Mouse (Mus musculus) bone marrow macrophage, adult 2 months (primary cell): Measurements from ENCODE around the gene Olfr517.

ENCODE experiments used
- CTCF ChIP-seq: IDR thresholded peaks from 2 replicates; pipeline ENCODE4 v1.5.1; 2012; ENCODE audit warnings: low read depth, mild to moderate bottlenecking, low read length, moderate library complexity
- POLR2A ChIP-seq: IDR thresholded peaks from 2 replicates; pipeline ENCODE4 v1.6.1; 2012; ENCODE audit warnings: mild to moderate bottlenecking, low read depth, low read length, borderline replicate concordance

DNA sequence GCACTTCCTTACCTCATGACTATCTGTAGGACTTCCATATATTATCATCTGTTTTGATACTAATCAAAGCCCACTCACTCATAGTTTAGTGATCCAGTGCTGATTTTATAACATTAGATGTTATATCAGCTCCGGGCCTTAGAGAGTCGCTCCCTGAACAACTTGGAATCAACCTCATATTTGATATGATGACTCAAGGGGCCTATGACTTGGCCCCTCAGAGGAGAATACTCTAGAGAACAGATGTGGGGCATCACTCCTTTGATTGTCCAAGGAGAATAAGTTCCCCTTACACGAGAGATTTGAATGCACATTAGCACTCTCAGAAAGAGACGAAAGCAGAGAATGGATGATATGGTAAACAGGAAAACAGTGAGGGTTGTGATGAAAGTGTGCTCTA lies 12.7 kb upstream of the Olfr517 start, which contains the start of gene Olfr518:
- no peak for TF ChIP-seq POLR2A
- no peak for TF ChIP-seq CTCF
